Mouse (Mus musculus) 3T3-L1 (cell line): ENCODE measurements at regions not wholly inside any gene's neighbourhood (a gene's known extent, or its start where the extent isn't known, plus 50 kb on each side); places are given as distances from the start of the nearest gene placed in this dataset.

Experiments used
- DNase-seq: peaks from one replicate; pipeline ENCODE4 v3.0.0-alpha.2; 2015; ENCODE audit warnings: low read depth, low spot score

GRCm38 (mm10) chr1:52397460-52397859, 103.0 kb downstream of the Nab1 start:
- no peak for DNase-seq

- DNase-seq: peak; percentile 20
Measured at GRCm38 (mm10) chr1:52392933-52393332, 107.5 kb downstream of the Nab1 start.

GRCm38 (mm10) chr1:52388836-52389235, 111.6 kb downstream of the Nab1 start:
- DNase-seq: no peak

GRCm38 (mm10) chr1:52388118-52388517, 112.4 kb downstream of the Nab1 start:
- DNase-seq: no peak

GRCm38 (mm10) chr1:52387062-52387461, 113.4 kb downstream of the Nab1 start:
- no peak for DNase-seq

GRCm38 (mm10) chr1:52375320-52375719, 125.2 kb downstream of the Nab1 start:
- no peak for DNase-seq

GRCm38 (mm10) chr1:52374666-52375065, 125.8 kb downstream of the Nab1 start:
- DNase-seq: no peak

- DNase-seq: no peak
Measured at GRCm38 (mm10) chr1:52373817-52374216, 126.7 kb downstream of the Nab1 start.

GRCm38 (mm10) chr1:52366386-52366785, 133.4 kb upstream of the Gls start:
- DNase-seq: peak; percentile 54

GRCm38 (mm10) chr1:52363625-52364024, 130.6 kb upstream of the Gls start:
- DNase-seq: peak; percentile 15

GRCm38 (mm10) chr1:52362976-52363375, 129.9 kb upstream of the Gls start:
- no peak for DNase-seq

- peak; percentile 86 for DNase-seq
Measured at GRCm38 (mm10) chr1:52354041-52354582, 121.1 kb upstream of the Gls start.

- DNase-seq: no peak
Measured at GRCm38 (mm10) chr1:52342127-52342526, 109.1 kb upstream of the Gls start.

GRCm38 (mm10) chr1:52338704-52339103, 105.7 kb upstream of the Gls start:
- DNase-seq: no peak

- no peak for DNase-seq
Measured at GRCm38 (mm10) chr1:52338243-52338642, 105.2 kb upstream of the Gls start.

- no peak for DNase-seq
Measured at GRCm38 (mm10) chr1:52336696-52337095, 103.7 kb upstream of the Gls start.

GRCm38 (mm10) chr1:52332013-52332412, 99.0 kb upstream of the Gls start:
- DNase-seq: no peak

GRCm38 (mm10) chr1:52331442-52331841, 98.4 kb upstream of the Gls start:
- peak; percentile 16 for DNase-seq

- DNase-seq: no peak
Measured at GRCm38 (mm10) chr1:52330496-52330895, 97.5 kb upstream of the Gls start.

GRCm38 (mm10) chr1:52328507-52328906, 95.5 kb upstream of the Gls start:
- DNase-seq: peak; percentile 5

GRCm38 (mm10) chr1:52324356-52324755, 91.3 kb upstream of the Gls start:
- no peak for DNase-seq

- DNase-seq: no peak
Measured at GRCm38 (mm10) chr1:52312076-52312633, 79.1 kb upstream of the Gls start.

GRCm38 (mm10) chr1:52306892-52307291, 73.9 kb upstream of the Gls start:
- DNase-seq: peak; percentile 29
